Mouse (Mus musculus): ENCODE measurements at regions not wholly inside any gene's neighbourhood (a gene's known extent, or its start where the extent isn't known, plus 50 kb on each side); places are given as distances from the start of the nearest gene placed in this dataset.

DNA sequence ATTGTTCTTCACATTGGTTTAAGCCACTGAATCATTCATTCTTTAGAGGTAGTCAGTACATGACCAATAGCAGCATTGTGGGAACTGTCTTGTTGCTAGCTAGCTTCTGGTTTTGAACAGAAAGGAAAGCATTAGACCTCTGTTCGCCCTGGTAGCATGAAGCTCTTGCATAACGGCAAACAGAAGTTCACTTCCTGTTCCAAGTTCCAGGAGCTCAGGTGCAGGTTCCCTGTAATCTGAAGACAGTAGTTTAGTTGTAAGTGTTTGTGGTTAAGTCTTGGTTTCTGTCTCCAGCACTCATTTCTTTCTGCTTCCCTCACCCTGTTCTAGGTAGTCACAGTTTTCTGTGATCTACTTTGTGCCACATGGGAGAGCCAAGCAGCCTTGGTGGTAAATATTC lies 381.1 kb upstream of the Clnk start:
- TF ChIP-seq GATA1 (IDR thresholded peaks at IDR 0.05; ENCODE audit: borderline replicate concordance, low read length) (no peak), FLI1 (IDR thresholded peaks at IDR 0.05; ENCODE audit: low read length) (no peak)

Data from megakaryocyte, embryonic 14.5 days (primary cell).